Mouse (Mus musculus) liver, embryonic 13.5 days (tissue): ENCODE measurements around the gene Spata13. TPM values are rescaled to one million over a fixed set of nuclear protein-coding genes. Genes with fewer than 3 reads are reported as not detected.

Experiments
- ATAC-seq: fragments of 200-750 bp; cut with Nextera tagmentation; 2 replicates; pipeline ENCODE4 v1.8.0; 2017; ENCODE audit warnings: low read depth, mild to moderate bottlenecking, moderate number of reproducible peaks, moderate library complexity
- DNase-seq: peaks from one replicate; pipeline ENCODE4 v3.0.0; 2022
- H3K27ac ChIP-seq: fragments of 300-500 bp; sonication (generic); 2 replicates; pipeline ENCODE4 v1.5.1; 2015; ENCODE audit warnings: moderate library complexity, mild to moderate bottlenecking, inconsistent platforms
- H3K27me3 ChIP-seq: fragments of 300-500 bp; sonication (generic); 2 replicates; pipeline ENCODE4 v1.6.1; 2015; ENCODE audit warnings: mild to moderate bottlenecking, inconsistent platforms
- H3K36me3 ChIP-seq: fragments of 300-500 bp; sonication (generic); 2 replicates; pipeline ENCODE4 v1.6.1; 2015; ENCODE audit warnings: mild to moderate bottlenecking, inconsistent platforms
- H3K4me1 ChIP-seq: fragments of 300-500 bp; sonication (generic); replicated peaks from 2 replicates; pipeline ENCODE4 v1.6.1; 2015; ENCODE audit warnings: inconsistent platforms
- H3K4me2 ChIP-seq: fragments of 300-500 bp; sonication (generic); 2 replicates; pipeline ENCODE4 v1.6.1; 2015; ENCODE audit warnings: inconsistent platforms, mild to moderate bottlenecking, moderate library complexity
- H3K4me3 ChIP-seq: fragments of 300-500 bp; sonication (generic); replicated peaks from 2 replicates; pipeline ENCODE4 v1.5.1; 2015; ENCODE audit warnings: mild to moderate bottlenecking, inconsistent platforms
- H3K9ac ChIP-seq: fragments of 300-500 bp; sonication (generic); 2 replicates; pipeline ENCODE4 v1.6.1; 2015; ENCODE audit warnings: mild to moderate bottlenecking, inconsistent platforms
- H3K9me3 ChIP-seq: fragments of 300-500 bp; sonication (generic); replicated peaks from 2 replicates; pipeline ENCODE4 v1.6.1; 2016; ENCODE audit warnings: inconsistent platforms
- WGBS: fragments of 180-500 bp; shearing (Covaris S2); methylation state at CpG from one replicate; pipeline ENCODE4 v1.1.7; 2015; ENCODE audit not compliant: insufficient replicate concordance; 5-methylcytosine and 5-hydroxymethylcytosine counted together
- polyA plus RNA-seq: library from polyadenylated mRNA; unstranded; fragments of >200 nt; fragmentation: Nextera tagmentation; extraction: Ambion mirVana; gene quantifications from 2 replicates; pipeline ENCODE4 v1.2.1, GENCODE M21; 2015

Spata13 gene
- polyA plus RNA-seq, 1 experiment from 2014 or later = 17.2 TPM

GRCm38 (mm10) chr14:60739155-60739554, 105.4 kb downstream of the Spata13 start:
- H3K4me1 ChIP-seq = peaks cover 67% of the 10 kb centered on the region
- no peak for ATAC-seq
- no peaks in the 10 kb centered on the region for H3K27me3 ChIP-seq
- no peak overlapping the region for H3K9ac ChIP-seq
- H3K4me2 ChIP-seq = no peak overlapping the region
- no peak overlapping the region for H3K4me3 ChIP-seq
- no peak for DNase-seq
- no peaks in the 10 kb centered on the region for H3K9me3 ChIP-seq
- no peaks in the 10 kb centered on the region for H3K36me3 ChIP-seq
- WGBS = 3% methylated on average over 5 of the region's 9 CpGs
- no peak overlapping the region for H3K27ac ChIP-seq

GRCm38 (mm10) chr14:60739616-60740015, 105.8 kb downstream of the Spata13 start:
- Histone ChIP-seq H3K36me3 (no peaks in the 10 kb centered on the region), H3K4me1 (peaks cover 67% of the 10 kb centered on the region), H3K4me3 (no peak overlapping the region), H3K9me3 (no peaks in the 10 kb centered on the region), H3K9ac (no peak overlapping the region), H3K27ac (peak overlapping the region; percentile 21), H3K4me2 (no peak overlapping the region), H3K27me3 (no peaks in the 10 kb centered on the region)
- ATAC-seq (no peak), DNase-seq (no peak)
- 74% methylated on average over 12 of the region's 12 CpGs for WGBS

GRCm38 (mm10) chr14:60740507-60740906, 106.7 kb downstream of the Spata13 start:
- no peak overlapping the region for H3K9ac ChIP-seq
- no peak overlapping the region for H3K4me3 ChIP-seq
- peaks cover 64% of the 10 kb centered on the region for H3K4me1 ChIP-seq
- no peaks in the 10 kb centered on the region for H3K9me3 ChIP-seq
- ATAC-seq (no peak), DNase-seq (no peak)
- no peaks in the 10 kb centered on the region for H3K27me3 ChIP-seq
- peak overlapping the region; percentile 24; the same call in 1 of the 2 replicates for H3K27ac ChIP-seq
- no peak overlapping the region for H3K4me2 ChIP-seq
- H3K36me3 ChIP-seq = peaks cover 2% of the 10 kb centered on the region
- WGBS = 66% methylated on average over 5 of the region's 5 CpGs

GRCm38 (mm10) chr14:60741033-60741432, 107.2 kb downstream of the Spata13 start:
- Histone ChIP-seq H3K27me3 (no peaks in the 10 kb centered on the region), H3K36me3 (peaks cover 7% of the 10 kb centered on the region), H3K4me3 (no peak overlapping the region), H3K4me1 (peaks cover 59% of the 10 kb centered on the region), H3K9me3 (no peaks in the 10 kb centered on the region), H3K4me2 (no peak overlapping the region), H3K27ac (peak overlapping the region; percentile 24; the same call in 1 of the 2 replicates), H3K9ac (no peak overlapping the region)
- ATAC-seq (no peak), DNase-seq (no peak)
- WGBS = 59% methylated on average over 8 of the region's 8 CpGs

GRCm38 (mm10) chr14:60741490-60741981, 107.7 kb downstream of the Spata13 start:
- Histone ChIP-seq H3K4me1 (peaks cover 54% of the 10 kb centered on the region), H3K9ac (no peak overlapping the region), H3K27ac (peak overlapping the region; percentile 40; the same call in 1 of the 2 replicates), H3K4me2 (no peak overlapping the region), H3K4me3 (no peak overlapping the region), H3K9me3 (no peaks in the 10 kb centered on the region), H3K27me3 (no peaks in the 10 kb centered on the region), H3K36me3 (peaks cover 12% of the 10 kb centered on the region)
- WGBS = 58% methylated on average over 6 of the region's 6 CpGs
- DNase-seq (no peak), ATAC-seq (no peak)

GRCm38 (mm10) chr14:60743681-60744080, 109.9 kb downstream of the Spata13 start:
- H3K27me3 ChIP-seq = no peaks in the 10 kb centered on the region
- peaks cover 30% of the 10 kb centered on the region for H3K36me3 ChIP-seq
- peaks cover 35% of the 10 kb centered on the region for H3K4me1 ChIP-seq
- DNase-seq (no peak), ATAC-seq (no peak)
- H3K9me3 ChIP-seq = no peaks in the 10 kb centered on the region
- H3K4me2 ChIP-seq = no peak overlapping the region
- WGBS = 63% methylated on average over 9 of the region's 9 CpGs
- no peak overlapping the region for H3K27ac ChIP-seq
- H3K9ac ChIP-seq = no peak overlapping the region
- H3K4me3 ChIP-seq = no peak overlapping the region

GRCm38 (mm10) chr14:60745201-60745600, 111.4 kb downstream of the Spata13 start:
- peaks cover 30% of the 10 kb centered on the region for H3K4me1 ChIP-seq
- ATAC-seq = no peak
- no peak overlapping the region for H3K27ac ChIP-seq
- no peak overlapping the region for H3K4me3 ChIP-seq
- H3K27me3 ChIP-seq = no peaks in the 10 kb centered on the region
- WGBS = 43% methylated on average over 6 of the region's 6 CpGs
- H3K4me2 ChIP-seq = no peak overlapping the region
- DNase-seq = no peak
- no peak overlapping the region for H3K9ac ChIP-seq
- H3K9me3 ChIP-seq = no peaks in the 10 kb centered on the region
- peaks cover 42% of the 10 kb centered on the region for H3K36me3 ChIP-seq

- no peak for DNase-seq
- 82% methylated on average over 10 of the region's 10 CpGs for WGBS
Observed at GRCm38 (mm10) chr14:60746141-60746540, 112.3 kb downstream of the Spata13 start.

GRCm38 (mm10) chr14:60747154-60747870, 113.5 kb downstream of the Spata13 start:
- no peak overlapping the region for H3K27ac ChIP-seq
- 69% methylated on average over 21 of the region's 21 CpGs for WGBS
- no peak overlapping the region for H3K4me3 ChIP-seq
- no peak for ATAC-seq
- DNase-seq = no peak
- no peaks in the 10 kb centered on the region for H3K9me3 ChIP-seq
- H3K9ac ChIP-seq = no peak overlapping the region
- no peaks in the 10 kb centered on the region for H3K27me3 ChIP-seq
- H3K4me2 ChIP-seq = no peak overlapping the region
- H3K36me3 ChIP-seq = peaks cover 52% of the 10 kb centered on the region
- H3K4me1 ChIP-seq = peaks cover 11% of the 10 kb centered on the region; the same call in 1 of the 2 replicates

More at GRCm38 (mm10) chr14:60746141-60746540, 112.3 kb downstream of the Spata13 start:
- no peak for ATAC-seq
- Histone ChIP-seq H3K9ac (no peak overlapping the region), H3K36me3 (peaks cover 47% of the 10 kb centered on the region), H3K27ac (no peak overlapping the region), H3K27me3 (no peaks in the 10 kb centered on the region), H3K4me3 (no peak overlapping the region), H3K4me1 (peaks cover 21% of the 10 kb centered on the region; the same call in 1 of the 2 replicates), H3K4me2 (no peak overlapping the region), H3K9me3 (no peaks in the 10 kb centered on the region)

- Histone ChIP-seq H3K27me3 (no peaks in the 10 kb centered on the region), H3K36me3 (peaks cover 71% of the 10 kb centered on the region), H3K4me2 (no peak overlapping the region), H3K27ac (no peak overlapping the region), H3K9me3 (no peaks in the 10 kb centered on the region), H3K4me3 (no peak overlapping the region), H3K4me1 (peaks cover 3% of the 10 kb centered on the region; the same call in 1 of the 2 replicates), H3K9ac (no peak overlapping the region)
- 72% methylated on average over 12 of the region's 12 CpGs for WGBS
- DNase-seq (no peak), ATAC-seq (no peak)
Observed at GRCm38 (mm10) chr14:60749880-60750279, 116.1 kb downstream of the Spata13 start.

GRCm38 (mm10) chr14:60751581-60751980, 117.8 kb downstream of the Spata13 start:
- Histone ChIP-seq H3K9me3 (no peaks in the 10 kb centered on the region), H3K4me1 (no peaks in the 10 kb centered on the region), H3K36me3 (peaks cover 76% of the 10 kb centered on the region), H3K9ac (no peak overlapping the region), H3K4me3 (no peak overlapping the region), H3K4me2 (no peak overlapping the region), H3K27ac (no peak overlapping the region), H3K27me3 (no peaks in the 10 kb centered on the region)
- whole genome bisulfite sequencing = 84% methylated on average over 16 of the region's 16 CpGs
- DNase-seq (no peak), ATAC-seq (no peak)
